Mouse (Mus musculus) forebrain, postnatal 0 days (tissue): ENCODE results near the gene Tapbp. TPM values are rescaled to one million over a fixed set of nuclear protein-coding genes. Genes with fewer than 3 reads are reported as not detected.

ENCODE experiments used
- ATAC-seq: fragments of 200-750 bp; cut with Nextera tagmentation; 2 replicates; pipeline ENCODE4 v1.8.0; 2017; ENCODE audit warnings: mild to moderate bottlenecking, moderate library complexity
- DNase-seq: peaks from one replicate; pipeline ENCODE4 v3.0.0-alpha.2; 2015
- H3K27ac ChIP-seq: fragments of 300-500 bp; sonication (generic); 2 replicates; pipeline ENCODE4 v1.5.1; 2014; ENCODE audit warnings: low read depth, mild to moderate bottlenecking, antibody characterized with exemption, low read length, moderate library complexity, mixed read lengths
- H3K27me3 ChIP-seq: fragments of 300-500 bp; sonication (generic); 2 replicates; pipeline ENCODE4 v1.6.1; 2014; ENCODE audit warnings: mild to moderate bottlenecking, low read length, mixed read lengths; ENCODE audit not compliant: insufficient read depth
- H3K36me3 ChIP-seq: fragments of 300-500 bp; sonication (generic); 2 replicates; pipeline ENCODE4 v1.6.1; 2014; ENCODE audit warnings: mild to moderate bottlenecking, moderate library complexity; ENCODE audit not compliant: insufficient read depth
- H3K4me1 ChIP-seq: fragments of 300-500 bp; sonication (generic); 2 replicates; pipeline ENCODE4 v1.6.1; 2014; ENCODE audit warnings: antibody characterized with exemption; ENCODE audit not compliant: insufficient read depth
- H3K4me2 ChIP-seq: fragments of 300-500 bp; sonication (generic); 2 replicates; pipeline ENCODE4 v1.6.1; 2014; ENCODE audit warnings: low read depth, mild to moderate bottlenecking, moderate library complexity
- H3K4me3 ChIP-seq: fragments of 300-500 bp; sonication (generic); 2 replicates; pipeline ENCODE4 v1.5.1; 2014; ENCODE audit warnings: low read depth, low read length, mixed read lengths
- H3K9ac ChIP-seq: fragments of 300-500 bp; sonication (generic); 2 replicates; pipeline ENCODE4 v1.6.1; 2014; ENCODE audit warnings: mild to moderate bottlenecking
- H3K9me3 ChIP-seq: fragments of 300-500 bp; sonication (generic); 2 replicates; pipeline ENCODE4 v1.6.1; 2016; ENCODE audit warnings: low read length
- CTCF ChIP-seq: sonication (generic); IDR thresholded peaks from 2 replicates; pipeline ENCODE4 v1.5.1; 2016; ENCODE audit warnings: antibody characterized with exemption, control low read depth, low read depth
- WGBS: fragments of 180-500 bp; shearing (Covaris S2); extraction: QIAGEN DNeasy Blood & Tissue Kit; methylation state at CpG from one replicate; pipeline ENCODE4 v1.1.7; 2014; 5-methylcytosine and 5-hydroxymethylcytosine counted together
- polyA plus RNA-seq: library from polyadenylated mRNA; unstranded; fragments of >200 nt; fragmentation: Nextera tagmentation; extraction: Ambion mirVana; gene quantifications from 2 replicates; pipeline ENCODE4 v1.2.1, GENCODE M21; 2015
- total RNA-seq: library from RNA; depleted of rRNA; stranded (reverse); fragments of >200 nt; gene quantifications from 2 replicates; pipeline ENCODE4 v1.2.3, GENCODE M21; 2014

The Tapbp gene
- total and polyA plus RNA-seq, 2 experiments from 2014 or later, result 26.2 to 36.0 TPM

- ATAC-seq (no peak), DNase-seq (no peak)
- WGBS, result 95% methylated on average over 11 of the region's 11 CpGs
- Histone ChIP-seq H3K27ac (no peak overlapping the region), H3K4me1 (peaks cover 8% of the 10 kb centered on the region; the same call in 1 of the 2 replicates), H3K9me3 (no peaks in the 10 kb centered on the region), H3K4me2 (no peak overlapping the region), H3K36me3 (peaks cover 60% of the 10 kb centered on the region), H3K9ac (no peak overlapping the region), H3K4me3 (no peak overlapping the region), H3K27me3 (no peaks in the 10 kb centered on the region)
- no peak for TF ChIP-seq CTCF
Observed at GRCm38 (mm10) chr17:33958451-33958850, 42.8 kb downstream of the Tapbp start.

- no peaks in the 10 kb centered on the region for H3K9me3 ChIP-seq
- ATAC-seq (no peak), DNase-seq (no peak)
- H3K36me3 ChIP-seq, result peaks cover 57% of the 10 kb centered on the region
- no peak overlapping the region for H3K27ac ChIP-seq
- no peaks in the 10 kb centered on the region for H3K27me3 ChIP-seq
- no peak overlapping the region for H3K4me3 ChIP-seq
- no peak overlapping the region for H3K9ac ChIP-seq
- H3K4me2 ChIP-seq, result no peak overlapping the region
- peaks cover 8% of the 10 kb centered on the region; the same call in 1 of the 2 replicates for H3K4me1 ChIP-seq
- TF ChIP-seq CTCF, result no peak
- 96% methylated on average over 13 of the region's 13 CpGs for WGBS
Observed at GRCm38 (mm10) chr17:33959135-33959534, 43.4 kb downstream of the Tapbp start.

GRCm38 (mm10) chr17:33959948-33960347 is 44.2 kb downstream of the Tapbp start:
- Histone ChIP-seq H3K9ac (no peak overlapping the region), H3K27ac (no peak overlapping the region), H3K4me1 (no peaks in the 10 kb centered on the region; the same call in 1 of the 2 replicates), H3K27me3 (no peaks in the 10 kb centered on the region), H3K4me2 (no peak overlapping the region), H3K36me3 (peaks cover 57% of the 10 kb centered on the region), H3K9me3 (no peaks in the 10 kb centered on the region), H3K4me3 (no peak overlapping the region)
- ATAC-seq (no peak), DNase-seq (no peak)
- WGBS, result 94% methylated on average over 15 of the region's 15 CpGs
- no peak for TF ChIP-seq CTCF

GRCm38 (mm10) chr17:33962876-33963275 is 47.2 kb downstream of the Tapbp start:
- H3K4me3 ChIP-seq, result no peak overlapping the region
- WGBS, result 93% methylated on average over 7 of the region's 7 CpGs
- H3K27me3 ChIP-seq, result no peaks in the 10 kb centered on the region
- no peak for TF ChIP-seq CTCF
- H3K9me3 ChIP-seq, result no peaks in the 10 kb centered on the region
- ATAC-seq, result no peak
- no peak overlapping the region for H3K9ac ChIP-seq
- no peaks in the 10 kb centered on the region for H3K4me1 ChIP-seq
- H3K27ac ChIP-seq, result no peak overlapping the region
- no peak for DNase-seq
- H3K4me2 ChIP-seq, result no peak overlapping the region
- H3K36me3 ChIP-seq, result peaks cover 69% of the 10 kb centered on the region

GRCm38 (mm10) chr17:33965082-33965845 is 49.6 kb downstream of the Tapbp start:
- Histone ChIP-seq H3K27ac (no peak overlapping the region), H3K4me2 (no peak overlapping the region), H3K4me1 (no peaks in the 10 kb centered on the region), H3K36me3 (peaks cover 47% of the 10 kb centered on the region), H3K9me3 (no peaks in the 10 kb centered on the region), H3K4me3 (no peak overlapping the region), H3K9ac (no peak overlapping the region), H3K27me3 (no peaks in the 10 kb centered on the region)
- WGBS, result 91% methylated on average over 17 of the region's 17 CpGs
- no peak for DNase-seq
- no peak for TF ChIP-seq CTCF
- ATAC-seq, result no peak

- WGBS, result 89% methylated on average over 16 of the region's 16 CpGs
- H3K36me3 ChIP-seq, result peaks cover 40% of the 10 kb centered on the region
- no peak overlapping the region for H3K4me2 ChIP-seq
- no peak overlapping the region for H3K9ac ChIP-seq
- DNase-seq (no peak), ATAC-seq (no peak)
- H3K4me3 ChIP-seq, result no peak overlapping the region
- no peaks in the 10 kb centered on the region for H3K27me3 ChIP-seq
- H3K9me3 ChIP-seq, result no peaks in the 10 kb centered on the region
- H3K27ac ChIP-seq, result no peak overlapping the region
- H3K4me1 ChIP-seq, result no peaks in the 10 kb centered on the region
- no peak for TF ChIP-seq CTCF
Observed at GRCm38 (mm10) chr17:33965846-33966550, 50.3 kb downstream of the Tapbp start.

- Histone ChIP-seq H3K4me1 (no peaks in the 10 kb centered on the region), H3K27me3 (no peaks in the 10 kb centered on the region), H3K9ac (no peak overlapping the region), H3K36me3 (peaks cover 17% of the 10 kb centered on the region), H3K4me2 (no peak overlapping the region), H3K27ac (no peak overlapping the region), H3K9me3 (no peaks in the 10 kb centered on the region), H3K4me3 (no peak overlapping the region)
- peak; percentile 89 for DNase-seq
- ATAC-seq, result peak; percentile 90
- TF ChIP-seq CTCF, result peak; percentile 95
- 4% methylated on average over 9 of the region's 9 CpGs for WGBS
Observed at GRCm38 (mm10) chr17:33968489-33968888, 52.8 kb downstream of the Tapbp start.
